Mouse (Mus musculus) small intestine, adult 2 months (tissue): ENCODE results near the gene Zcchc10.

Experiments used
- CTCF ChIP-seq: fragments of 200-500 bp; IDR thresholded peaks from 2 replicates; pipeline ENCODE4 v1.5.1; 2012; ENCODE audit warnings: low read depth, mild to moderate bottlenecking, control low read depth, inconsistent platforms, low read length, moderate library complexity, mixed read lengths; ENCODE audit not compliant: insufficient replicate concordance, insufficient read length; ENCODE audit errors: extremely low read depth
- POLR2A ChIP-seq: fragments of 200-500 bp; IDR thresholded peaks from 2 replicates; pipeline ENCODE4 v1.6.1; 2012; ENCODE audit warnings: low read depth, mild to moderate bottlenecking, control low read depth, inconsistent platforms, low read length, moderate library complexity

DNA sequence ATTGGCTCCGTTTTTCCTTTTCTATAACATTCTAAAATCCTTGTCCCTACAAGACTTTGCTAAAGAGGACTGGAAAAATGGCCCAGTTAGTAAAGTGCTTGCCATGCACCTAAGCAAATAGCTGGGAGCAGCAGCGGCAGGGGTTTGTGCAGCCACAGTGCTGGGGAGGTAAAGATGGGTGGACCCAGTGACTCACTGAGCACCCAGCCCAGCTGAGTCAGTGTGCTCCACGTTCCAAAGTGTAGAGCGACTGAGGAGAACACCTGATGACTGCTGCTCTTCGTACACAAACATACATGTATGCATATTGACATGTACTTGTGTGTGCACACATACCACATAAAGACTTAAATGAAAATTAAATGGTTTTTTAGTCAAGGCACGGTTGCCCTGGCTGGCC is 6.6 kb downstream of the Zcchc10 start:
- TF ChIP-seq CTCF (no peak), POLR2A (no peak)
